8 mouse cellular contexts compared by ENCODE assay signal in genomic region chrX:102219126-102219525, GRCm38 (mm10). TPM values are rescaled to one million over a fixed set of nuclear protein-coding genes. Genes with fewer than 3 reads are reported as not detected.
A peak's percentile ranks its signal among the peaks of the same experiment; 100 is the strongest.
DNase-seq lines count a peak whose midpoint lies in the region; ATAC-seq lines count a peak whose summit lies in the region.

No protein-coding gene starts in this region.

- DNase-seq in frontal cortex, postnatal 25 days (ENCODE audit: low spot score in 2 of 2): peak; percentile 2 to 5
- peak; percentile 25 for DNase-seq in urinary bladder, postnatal 14 days (ENCODE audit: low spot score)
- no peak for DNase-seq in urinary bladder, adult 2 months (ENCODE audit: low spot score)
- DNase-seq in cerebellum, postnatal 14 days: peak; percentile 31 to 67
- peak; percentile 4 to 39 for DNase-seq in kidney, adult 8-10 months
- peak; percentile 57 for DNase-seq in testis, postnatal 10 days (ENCODE audit: low spot score)

- ATAC-seq in frontal cortex, adult (ENCODE audit: low TSS enrichment): no peak
- ATAC-seq in megakaryocyte, adult 5-6 weeks (ENCODE audit: poor library complexity, severe bottlenecking): peak; percentile 52; the same call in 1 of the 2 replicates

RNA-seq across cellular contexts. Expression of gene Rps4x, which starts 29.9 kb away (rescaled TPM):
- polyA plus RNA-seq in urinary bladder, adult 2 months (2012; rRNA removed): 2,053 and 2,187 TPM in 2 replicates
- total RNA-seq in megakaryocyte, adult 5-6 weeks (2015): 2,519 and 2,672 TPM in 2 replicates
- 1,532 and 1,544 TPM in 2 replicates for total RNA-seq in megakaryocyte, adult 5-6 weeks (2017)

RNA-seq across cellular contexts. Expression of gene Cited1, which starts 32.9 kb away (rescaled TPM):
- 0.45 and 0.46 TPM in 2 replicates for polyA plus RNA-seq in urinary bladder, adult 2 months (2012; rRNA removed)
- total RNA-seq in megakaryocyte, adult 5-6 weeks (2015): 1.9 TPM in 1 of 2 replicates, not detected in the other
- total RNA-seq in megakaryocyte, adult 5-6 weeks (2017): not detected in 2 replicates
